Mouse (Mus musculus) forebrain, postnatal 0 days (tissue): ENCODE results near the gene Foxn2. TPM values are rescaled to one million over a fixed set of nuclear protein-coding genes. Genes with fewer than 3 reads are reported as not detected.

ENCODE experiments used
- ATAC-seq: fragments of 200-750 bp; cut with Nextera tagmentation; 2 replicates; pipeline ENCODE4 v1.8.0; 2017; ENCODE audit warnings: mild to moderate bottlenecking, moderate library complexity
- DNase-seq: peaks from one replicate; pipeline ENCODE4 v3.0.0-alpha.2; 2015
- H3K27ac ChIP-seq: fragments of 300-500 bp; sonication (generic); 2 replicates; pipeline ENCODE4 v1.5.1; 2014; ENCODE audit warnings: low read depth, mild to moderate bottlenecking, antibody characterized with exemption, low read length, moderate library complexity, mixed read lengths
- H3K27me3 ChIP-seq: fragments of 300-500 bp; sonication (generic); 2 replicates; pipeline ENCODE4 v1.6.1; 2014; ENCODE audit warnings: mild to moderate bottlenecking, low read length, mixed read lengths; ENCODE audit not compliant: insufficient read depth
- H3K36me3 ChIP-seq: fragments of 300-500 bp; sonication (generic); 2 replicates; pipeline ENCODE4 v1.6.1; 2014; ENCODE audit warnings: mild to moderate bottlenecking, moderate library complexity; ENCODE audit not compliant: insufficient read depth
- H3K4me1 ChIP-seq: fragments of 300-500 bp; sonication (generic); 2 replicates; pipeline ENCODE4 v1.6.1; 2014; ENCODE audit warnings: antibody characterized with exemption; ENCODE audit not compliant: insufficient read depth
- H3K4me2 ChIP-seq: fragments of 300-500 bp; sonication (generic); 2 replicates; pipeline ENCODE4 v1.6.1; 2014; ENCODE audit warnings: low read depth, mild to moderate bottlenecking, moderate library complexity
- H3K4me3 ChIP-seq: fragments of 300-500 bp; sonication (generic); 2 replicates; pipeline ENCODE4 v1.5.1; 2014; ENCODE audit warnings: low read depth, low read length, mixed read lengths
- H3K9ac ChIP-seq: fragments of 300-500 bp; sonication (generic); 2 replicates; pipeline ENCODE4 v1.6.1; 2014; ENCODE audit warnings: mild to moderate bottlenecking
- H3K9me3 ChIP-seq: fragments of 300-500 bp; sonication (generic); 2 replicates; pipeline ENCODE4 v1.6.1; 2016; ENCODE audit warnings: low read length
- CTCF ChIP-seq: sonication (generic); IDR thresholded peaks from 2 replicates; pipeline ENCODE4 v1.5.1; 2016; ENCODE audit warnings: antibody characterized with exemption, control low read depth, low read depth
- WGBS: fragments of 180-500 bp; shearing (Covaris S2); extraction: QIAGEN DNeasy Blood & Tissue Kit; methylation state at CpG from one replicate; pipeline ENCODE4 v1.1.7; 2014; 5-methylcytosine and 5-hydroxymethylcytosine counted together
- polyA plus RNA-seq: library from polyadenylated mRNA; unstranded; fragments of >200 nt; fragmentation: Nextera tagmentation; extraction: Ambion mirVana; gene quantifications from 2 replicates; pipeline ENCODE4 v1.2.1, GENCODE M21; 2015
- total RNA-seq: library from RNA; depleted of rRNA; stranded (reverse); fragments of >200 nt; gene quantifications from 2 replicates; pipeline ENCODE4 v1.2.3, GENCODE M21; 2014

The Foxn2 gene
- total and polyA plus RNA-seq, 2 experiments from 2014 or later, result 5.0 to 11.2 TPM

- H3K9ac ChIP-seq, result no peak overlapping the region
These were observed 65.4 kb downstream of the Foxn2 start for GRCm38 (mm10) chr17:88505941-88506340.

GRCm38 (mm10) chr17:88507376-88507775 lies 66.9 kb downstream of the Foxn2 start:
- no peaks in the 10 kb centered on the region for H3K36me3 ChIP-seq
- H3K27me3 ChIP-seq, result no peaks in the 10 kb centered on the region
- ATAC-seq, result no peak
- no peak for TF ChIP-seq CTCF
- no peak overlapping the region for H3K9ac ChIP-seq
- peak; percentile 46 for DNase-seq
- no peak overlapping the region for H3K4me3 ChIP-seq
- H3K4me1 ChIP-seq, result no peaks in the 10 kb centered on the region
- H3K27ac ChIP-seq, result no peak overlapping the region
- no peak overlapping the region for H3K4me2 ChIP-seq
- H3K9me3 ChIP-seq, result no peaks in the 10 kb centered on the region
- 69% methylated on average over 10 of the region's 10 CpGs for WGBS

More at GRCm38 (mm10) chr17:88505941-88506340, 65.4 kb downstream of the Foxn2 start:
- DNase-seq (no peak), ATAC-seq (no peak)
- Histone ChIP-seq H3K27ac (no peak overlapping the region), H3K9me3 (no peaks in the 10 kb centered on the region), H3K4me2 (no peak overlapping the region), H3K4me3 (no peak overlapping the region), H3K36me3 (no peaks in the 10 kb centered on the region), H3K4me1 (no peaks in the 10 kb centered on the region), H3K27me3 (no peaks in the 10 kb centered on the region)
- no peak for TF ChIP-seq CTCF
- WGBS, result 84% methylated on average over 15 of the region's 15 CpGs

- 40% methylated on average over 12 of the region's 12 CpGs for WGBS
- Histone ChIP-seq H3K4me3 (no peak overlapping the region), H3K4me1 (no peaks in the 10 kb centered on the region), H3K9me3 (no peaks in the 10 kb centered on the region), H3K36me3 (no peaks in the 10 kb centered on the region), H3K27ac (no peak overlapping the region), H3K4me2 (no peak overlapping the region), H3K9ac (no peak overlapping the region), H3K27me3 (no peaks in the 10 kb centered on the region)
- no peak for ATAC-seq
- TF ChIP-seq CTCF, result no peak
- DNase-seq, result no peak
These were observed 68.5 kb downstream of the Foxn2 start for GRCm38 (mm10) chr17:88508846-88509508.

GRCm38 (mm10) chr17:88509999-88510398 lies 69.5 kb downstream of the Foxn2 start:
- DNase-seq, result no peak
- TF ChIP-seq CTCF, result no peak
- no peak overlapping the region for H3K9ac ChIP-seq
- ATAC-seq, result no peak
- H3K4me3 ChIP-seq, result no peak overlapping the region
- no peaks in the 10 kb centered on the region for H3K27me3 ChIP-seq
- H3K27ac ChIP-seq, result no peak overlapping the region
- H3K36me3 ChIP-seq, result no peaks in the 10 kb centered on the region
- no peak overlapping the region for H3K4me2 ChIP-seq
- 66% methylated on average over 3 of the region's 3 CpGs for WGBS
- H3K9me3 ChIP-seq, result no peaks in the 10 kb centered on the region
- no peaks in the 10 kb centered on the region for H3K4me1 ChIP-seq

GRCm38 (mm10) chr17:88511095-88511551 lies 70.6 kb downstream of the Foxn2 start:
- no peak overlapping the region for H3K4me3 ChIP-seq
- peak; percentile 86 for DNase-seq
- H3K9ac ChIP-seq, result no peak overlapping the region
- H3K27ac ChIP-seq, result no peak overlapping the region
- no peaks in the 10 kb centered on the region for H3K9me3 ChIP-seq
- H3K4me1 ChIP-seq, result no peaks in the 10 kb centered on the region
- no peak overlapping the region for H3K4me2 ChIP-seq
- peak; percentile 70; the same call in 1 of the 2 replicates for ATAC-seq
- WGBS, result 5% methylated on average over 10 of the region's 10 CpGs
- H3K36me3 ChIP-seq, result no peaks in the 10 kb centered on the region
- no peaks in the 10 kb centered on the region for H3K27me3 ChIP-seq
- peak; percentile 88 for TF ChIP-seq CTCF

- DNase-seq (no peak), ATAC-seq (no peak)
- H3K4me2 ChIP-seq, result no peak overlapping the region
- no peak for TF ChIP-seq CTCF
- no peaks in the 10 kb centered on the region for H3K9me3 ChIP-seq
- no peaks in the 10 kb centered on the region for H3K36me3 ChIP-seq
- no peaks in the 10 kb centered on the region for H3K27me3 ChIP-seq
- WGBS, result 80% methylated on average over 7 of the region's 7 CpGs
- no peak overlapping the region for H3K27ac ChIP-seq
- H3K4me3 ChIP-seq, result no peak overlapping the region
- no peak overlapping the region for H3K9ac ChIP-seq
- no peaks in the 10 kb centered on the region for H3K4me1 ChIP-seq
These were observed 76.0 kb downstream of the Foxn2 start for GRCm38 (mm10) chr17:88516477-88516876.

- no peak overlapping the region for H3K4me2 ChIP-seq
- 18% methylated on average over 2 of the region's 2 CpGs for WGBS
- DNase-seq (peak; percentile 58), ATAC-seq (no peak)
- H3K4me3 ChIP-seq, result no peak overlapping the region
- no peak overlapping the region for H3K9ac ChIP-seq
- H3K36me3 ChIP-seq, result no peaks in the 10 kb centered on the region
- H3K27me3 ChIP-seq, result no peaks in the 10 kb centered on the region
- peak; percentile 64 for TF ChIP-seq CTCF
- no peak overlapping the region for H3K27ac ChIP-seq
- H3K9me3 ChIP-seq, result no peaks in the 10 kb centered on the region
- no peaks in the 10 kb centered on the region; the same call in 1 of the 2 replicates for H3K4me1 ChIP-seq
These were observed 87.3 kb downstream of the Foxn2 start for GRCm38 (mm10) chr17:88527781-88528180.
